Mouse (Mus musculus): ENCODE measurements around the gene Ovol1. TPM values are rescaled to one million over a fixed set of nuclear protein-coding genes. Genes with fewer than 3 reads are reported as not detected.
A peak's percentile ranks its signal among the peaks of the same experiment; 100 is the strongest.

Ovol1 gene
- total RNA-seq, 1 experiment, result 0.58 TPM

DNA sequence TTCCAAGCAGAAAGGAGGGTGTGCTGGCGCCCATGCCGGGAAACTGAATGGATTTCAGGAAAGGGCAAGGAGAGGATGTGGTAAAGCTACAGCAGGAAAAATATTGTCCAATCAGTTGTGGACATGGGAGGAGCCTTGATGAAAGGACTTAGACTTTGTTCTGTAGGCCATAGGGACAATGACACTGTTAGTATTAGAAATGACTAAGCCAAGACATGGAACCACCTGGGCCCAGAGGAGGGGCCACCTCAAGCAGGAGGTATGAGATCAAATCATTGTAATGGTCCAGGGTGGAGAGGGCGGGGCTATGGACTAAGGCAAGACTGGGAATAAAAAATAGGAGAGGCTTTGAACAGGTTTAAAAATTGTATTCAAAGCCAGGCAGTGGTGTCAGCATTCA, 41.7 kb downstream of the Ovol1 start:
- Histone ChIP-seq H3K27ac (ENCODE audit: insufficient read depth, low read depth, low read length, poor library complexity, severe bottlenecking) (no peak overlapping the region), H3K9ac (ENCODE audit: insufficient read depth, low read depth, low read length, poor library complexity, severe bottlenecking) (no peak overlapping the region), H3K4me3 (ENCODE audit: insufficient read depth in 1 of 2, low read depth in 1 of 2, low read length in 2 of 2, poor library complexity in 1 of 2, severe bottlenecking in 1 of 2) (no peak overlapping the region), H3K36me3 (ENCODE audit: control insufficient read depth, insufficient read depth, low read length, poor library complexity, severe bottlenecking) (no peaks in the 10 kb centered on the region), H3K4me1 (ENCODE audit: control insufficient read depth in 2 of 2, insufficient read depth in 2 of 2, low read length in 2 of 2, poor library complexity in 1 of 2) (peaks cover 3 to 11% of the 10 kb centered on the region in 2 experiments; a peak in 3 of 4 replicates), H3K9me3 (ENCODE audit: control insufficient read depth, insufficient read depth, low read depth, low read length) (no peaks in the 10 kb centered on the region)
- TF ChIP-seq ZC3H11A (IDR thresholded peaks at IDR 0.05; ENCODE audit: borderline replicate concordance, low read depth, low read length), result no peak
- TF ChIP-seq ZNF384 (IDR thresholded peaks at IDR 0.05; ENCODE audit: low read depth, low read length), result no peak
- no peak for TF ChIP-seq MAFK (IDR thresholded peaks at IDR 0.05; ENCODE audit: insufficient read depth, low read depth, low read length)
- no peak for TF ChIP-seq HCFC1 (IDR thresholded peaks at IDR 0.05; ENCODE audit: borderline replicate concordance, insufficient read depth, low read length)
- no peak for TF ChIP-seq CHD2 (IDR thresholded peaks at IDR 0.05; ENCODE audit: low read depth, low read length)
- in situ Hi-C loops (cut with MboI; ENCODE audit: low sequenced_read_pairs in 2 of 2, unreplicated experiment in 2 of 2), result no loop called here
- no peak for DNase-seq (ENCODE audit: low read depth, low spot score)

DNA sequence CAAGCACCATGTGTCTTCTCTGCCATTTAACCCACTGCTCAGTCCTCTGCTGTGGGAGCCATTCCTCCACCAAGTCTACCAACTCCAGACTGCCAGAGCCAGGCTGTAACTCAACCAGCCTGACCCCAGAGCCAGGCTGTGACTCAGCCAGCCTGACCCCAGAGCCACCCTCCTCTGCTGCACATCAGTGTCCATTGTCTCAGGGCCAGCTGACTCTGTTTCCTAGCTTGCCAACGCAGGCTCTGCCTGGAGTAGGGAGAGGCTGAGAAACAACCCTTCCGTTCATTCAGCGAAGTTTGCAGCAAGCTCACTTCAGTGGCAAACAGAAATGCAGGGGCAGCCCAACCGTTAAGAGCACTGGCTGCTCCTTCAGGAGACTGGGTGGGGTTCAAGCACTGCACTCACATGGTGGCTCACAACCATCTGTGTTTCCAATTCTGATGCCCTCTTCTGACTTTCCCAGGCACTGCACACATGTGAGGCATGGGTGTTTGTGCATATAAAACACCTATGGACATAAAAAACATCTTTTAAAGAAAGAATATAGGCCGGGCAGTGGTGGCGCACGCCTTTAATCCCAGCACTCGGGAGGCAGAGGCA, 43.4 kb downstream of the Ovol1 start:
- Histone ChIP-seq H3K27ac (ENCODE audit: insufficient read depth, low read depth, low read length, poor library complexity, severe bottlenecking) (0 out of 2 replicates have a peak overlapping the region, but pooled peaks have one; percentile 38), H3K36me3 (ENCODE audit: control insufficient read depth, insufficient read depth, low read length, poor library complexity, severe bottlenecking) (no peaks in the 10 kb centered on the region), H3K9ac (ENCODE audit: insufficient read depth, low read depth, low read length, poor library complexity, severe bottlenecking) (no peak overlapping the region), H3K9me3 (ENCODE audit: control insufficient read depth, insufficient read depth, low read depth, low read length) (no peaks in the 10 kb centered on the region), H3K4me1 (ENCODE audit: control insufficient read depth in 2 of 2, insufficient read depth in 2 of 2, low read length in 2 of 2, poor library complexity in 1 of 2) (peaks cover 3 to 11% of the 10 kb centered on the region in 2 experiments; a peak in 3 of 4 replicates), H3K4me3 (ENCODE audit: insufficient read depth in 1 of 2, low read depth in 1 of 2, low read length in 2 of 2, poor library complexity in 1 of 2, severe bottlenecking in 1 of 2) (no peak overlapping the region)
- no peak for DNase-seq (ENCODE audit: low read depth, low spot score)
- TF ChIP-seq CHD2 (IDR thresholded peaks at IDR 0.05; ENCODE audit: low read depth, low read length), result no peak
- no peak for TF ChIP-seq ZNF384 (IDR thresholded peaks at IDR 0.05; ENCODE audit: low read depth, low read length)
- no peak for TF ChIP-seq MAFK (IDR thresholded peaks at IDR 0.05; ENCODE audit: insufficient read depth, low read depth, low read length)
- TF ChIP-seq ZC3H11A (IDR thresholded peaks at IDR 0.05; ENCODE audit: borderline replicate concordance, low read depth, low read length), result no peak
- in situ Hi-C loops (cut with MboI; ENCODE audit: low sequenced_read_pairs in 2 of 2, unreplicated experiment in 2 of 2), result no loop called here

DNA sequence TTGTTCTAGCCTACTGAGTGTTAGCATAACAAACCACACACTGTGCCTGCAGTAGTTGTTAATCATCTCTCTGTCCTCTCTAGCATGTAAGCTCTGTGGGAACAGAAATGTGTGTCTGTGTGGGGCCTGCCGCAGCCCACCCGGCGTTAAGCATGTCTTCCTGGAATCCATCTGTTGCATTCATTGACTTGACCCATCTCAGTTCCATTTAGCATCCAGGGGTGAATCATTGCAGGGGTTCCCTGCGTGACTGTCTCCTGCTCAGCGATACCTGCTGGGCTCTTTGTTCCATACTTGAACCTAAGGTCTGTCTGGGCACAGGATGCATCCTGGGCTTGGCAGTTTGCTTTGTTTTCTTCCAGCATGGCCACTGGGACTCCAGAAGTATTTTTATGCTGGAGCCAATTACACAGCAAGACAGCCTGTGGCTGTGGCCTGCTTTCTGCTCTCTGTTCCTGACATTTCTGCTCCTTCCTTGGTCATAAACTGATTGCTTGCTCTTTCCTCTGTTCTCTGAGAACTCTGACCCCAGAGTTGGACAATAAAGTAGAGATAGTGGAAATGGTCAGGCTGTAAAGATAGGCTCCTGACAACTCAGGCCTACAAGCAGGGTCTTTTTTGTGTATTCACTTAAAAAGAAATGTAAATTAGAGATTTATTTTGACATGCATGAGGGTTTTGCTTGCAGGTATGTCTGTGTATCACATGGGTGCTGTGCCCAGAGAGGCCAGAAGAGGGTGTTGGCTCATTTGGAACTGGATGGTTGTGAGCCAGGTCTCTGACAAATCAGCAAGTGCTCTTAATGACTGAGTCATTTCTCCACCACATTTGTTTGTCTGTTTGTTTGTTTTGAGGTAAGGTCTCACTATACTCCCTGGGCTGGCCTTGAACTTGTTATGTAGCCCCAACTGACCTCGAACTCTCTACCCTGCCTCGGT, 44.3 kb downstream of the Ovol1 start:
- Histone ChIP-seq H3K9ac (ENCODE audit: insufficient read depth, low read depth, low read length, poor library complexity, severe bottlenecking) (no peak overlapping the region), H3K4me1 (ENCODE audit: control insufficient read depth in 2 of 2, insufficient read depth in 2 of 2, low read length in 2 of 2, poor library complexity in 1 of 2) (peaks cover 3 to 11% of the 10 kb centered on the region in 2 experiments; a peak in 3 of 4 replicates), H3K9me3 (ENCODE audit: control insufficient read depth, insufficient read depth, low read depth, low read length) (no peaks in the 10 kb centered on the region), H3K27ac (ENCODE audit: insufficient read depth, low read depth, low read length, poor library complexity, severe bottlenecking) (peak overlapping the region; percentile 41), H3K36me3 (ENCODE audit: control insufficient read depth, insufficient read depth, low read length, poor library complexity, severe bottlenecking) (no peaks in the 10 kb centered on the region), H3K4me3 (ENCODE audit: insufficient read depth in 1 of 2, low read depth in 1 of 2, low read length in 2 of 2, poor library complexity in 1 of 2, severe bottlenecking in 1 of 2) (no peak overlapping the region)
- no peak for TF ChIP-seq MAFK (IDR thresholded peaks at IDR 0.05; ENCODE audit: insufficient read depth, low read depth, low read length)
- TF ChIP-seq ZNF384 (IDR thresholded peaks at IDR 0.05; ENCODE audit: low read depth, low read length), result no peak
- no peak for DNase-seq (ENCODE audit: low read depth, low spot score)
- in situ Hi-C loops (cut with MboI; ENCODE audit: low sequenced_read_pairs in 2 of 2, unreplicated experiment in 2 of 2), result no loop called here

DNA sequence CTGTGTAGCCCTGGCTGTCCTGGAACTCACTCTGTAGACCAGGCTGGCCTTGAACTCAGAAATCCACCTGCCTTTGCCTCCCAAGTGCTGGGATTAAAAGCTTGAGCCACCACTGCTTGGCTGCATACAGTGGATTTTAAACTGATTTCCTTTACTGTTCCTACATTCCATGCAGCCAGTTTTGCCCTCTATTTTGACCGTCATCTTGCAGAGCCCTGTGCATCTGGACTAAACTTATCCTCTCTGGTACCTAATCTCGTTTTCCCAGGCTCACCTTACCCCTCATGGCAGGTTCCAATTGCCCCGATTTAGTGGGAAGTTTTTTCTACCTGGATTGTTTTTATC, 47.5 kb downstream of the Ovol1 start:
- Histone ChIP-seq H3K27ac (ENCODE audit: insufficient read depth, low read depth, low read length, poor library complexity, severe bottlenecking) (no peak overlapping the region), H3K4me1 (ENCODE audit: control insufficient read depth in 2 of 2, insufficient read depth in 2 of 2, low read length in 2 of 2, poor library complexity in 1 of 2) (peaks cover 4 to 16% of the 10 kb centered on the region in 2 experiments; a peak in 3 of 4 replicates), H3K9ac (ENCODE audit: insufficient read depth, low read depth, low read length, poor library complexity, severe bottlenecking) (no peak overlapping the region), H3K4me3 (ENCODE audit: insufficient read depth in 1 of 2, low read depth in 1 of 2, low read length in 2 of 2, poor library complexity in 1 of 2, severe bottlenecking in 1 of 2) (no peak overlapping the region), H3K36me3 (ENCODE audit: control insufficient read depth, insufficient read depth, low read length, poor library complexity, severe bottlenecking) (no peaks in the 10 kb centered on the region), H3K9me3 (ENCODE audit: control insufficient read depth, insufficient read depth, low read depth, low read length) (no peaks in the 10 kb centered on the region)
- DNase-seq (ENCODE audit: low read depth, low spot score), result no peak
- in situ Hi-C loops (cut with MboI; ENCODE audit: low sequenced_read_pairs in 2 of 2, unreplicated experiment in 2 of 2), result no loop called here
- TF ChIP-seq CHD2 (IDR thresholded peaks at IDR 0.05; ENCODE audit: low read depth, low read length) (no peak), MAFK (IDR thresholded peaks at IDR 0.05; ENCODE audit: insufficient read depth, low read depth, low read length) (no peak), HCFC1 (IDR thresholded peaks at IDR 0.05; ENCODE audit: borderline replicate concordance, insufficient read depth, low read length) (no peak), ZC3H11A (IDR thresholded peaks at IDR 0.05; ENCODE audit: borderline replicate concordance, low read depth, low read length) (no peak), ZNF384 (IDR thresholded peaks at IDR 0.05; ENCODE audit: low read depth, low read length) (no peak)

Data from ES-E14 (cell line).